Mouse (Mus musculus) brain, embryonic 14.5 days (tissue): ENCODE measurements around the gene Kazn.

Experiments used
- CTCF ChIP-seq: fragments of 200-500 bp; IDR thresholded peaks from 2 replicates; pipeline ENCODE4 v1.5.1; 2012; ENCODE audit warnings: inconsistent platforms, mild to moderate bottlenecking, moderate library complexity, borderline replicate concordance; ENCODE audit not compliant: insufficient read depth, insufficient read length; ENCODE audit errors: extremely low read depth
- POLR2A ChIP-seq: fragments of 200-500 bp; IDR thresholded peaks from 2 replicates; pipeline ENCODE4 v1.6.1; 2012; ENCODE audit warnings: mild to moderate bottlenecking, inconsistent platforms, borderline replicate concordance; ENCODE audit not compliant: poor library complexity, insufficient read depth, insufficient read length, severe bottlenecking; ENCODE audit errors: extremely low read depth

- TF ChIP-seq CTCF (no peak), POLR2A (no peak)
These were observed 65.2 kb downstream of the Kazn start for GRCm38 (mm10) chr4:142173981-142174485.
